8 mouse cellular contexts compared by ENCODE assay signal in the genomic region with DNA sequence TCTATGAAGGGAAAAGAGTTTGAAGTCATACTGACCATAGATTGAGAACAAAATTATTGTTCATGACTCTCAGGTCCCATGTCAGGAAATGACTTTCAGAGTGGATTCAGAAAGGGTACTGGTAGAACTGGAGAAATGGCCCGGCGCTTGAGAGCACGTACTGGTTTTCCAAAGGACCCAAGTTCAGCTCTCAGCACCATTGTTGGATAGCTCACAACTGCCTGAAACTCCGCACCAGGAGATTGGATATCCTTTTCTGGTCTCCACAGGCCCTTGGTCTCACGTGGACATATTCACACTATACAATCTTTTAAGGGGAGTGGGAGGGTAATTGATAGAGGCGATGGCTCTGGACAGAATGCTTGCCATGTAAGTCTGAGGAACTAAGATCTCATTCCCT. TPM values are rescaled to one million over a fixed set of nuclear protein-coding genes. Genes with fewer than 3 reads are reported as not detected.
DNase-seq lines count a peak whose midpoint lies in the region; ATAC-seq and TF ChIP-seq lines count a peak whose summit lies in the region.

No protein-coding gene starts in this region.

- H3K4me1 ChIP-seq in embryonic facial prominence, embryonic 13.5 days, result peaks cover 17% of the 10 kb centered on the region
- H3K4me1 ChIP-seq in intestine, embryonic 14.5 days (replicated peaks; ENCODE audit: control insufficient read depth, insufficient read depth, low read length), result peaks cover 15% of the 10 kb centered on the region
- peaks cover 9% of the 10 kb centered on the region; the same call in 1 of the 2 replicates for H3K4me1 ChIP-seq in midbrain, postnatal 0 days (ENCODE audit: insufficient read depth, low read length)

- no peak for DNase-seq in layer of hippocampus, adult 2 months (ENCODE audit: low spot score in 2 of 2)
- DNase-seq in layer of hippocampus, adult 11-12 months (ENCODE audit: low spot score), result no peak
- DNase-seq in intestine, embryonic 14.5 days (ENCODE audit: low spot score), result no peak
- no peak for DNase-seq in midbrain, postnatal 0 days (ENCODE audit: low spot score)
- no peak for DNase-seq in gastrocnemius, adult 18-20 months (ENCODE audit: low spot score)
- DNase-seq in adrenal gland, adult 2 months, result no peak

- ATAC-seq in embryonic facial prominence, embryonic 13.5 days (ENCODE audit: insufficient number of reproducible peaks, insufficient read depth, low FRiP score, low TSS enrichment, low read depth), result no peak
- no peak for ATAC-seq in intestine, embryonic 14.5 days (replicated peaks; ENCODE audit: low FRiP score, low TSS enrichment, low read depth)
- ATAC-seq in midbrain, postnatal 0 days (ENCODE audit: low FRiP score), result no peak
- ATAC-seq in inflammation-experienced regulatory T-cells, adult 6 months, result no peak

- H3K27me3 ChIP-seq in embryonic facial prominence, embryonic 13.5 days, result peaks cover 22% of the 10 kb centered on the region
- peaks cover 11% of the 10 kb centered on the region; the same call in 1 of the 2 replicates for H3K27me3 ChIP-seq in intestine, embryonic 14.5 days (replicated peaks; ENCODE audit: control insufficient read depth, insufficient read depth, low read length)
- H3K27me3 ChIP-seq in midbrain, postnatal 0 days (ENCODE audit: insufficient read depth, low read length), result no peaks in the 10 kb centered on the region

- peak overlapping the region; percentile 16; the same call in 1 of the 2 replicates for H3K9ac ChIP-seq in embryonic facial prominence, embryonic 13.5 days
- no peak overlapping the region; the same call in 1 of the 2 replicates for H3K9ac ChIP-seq in intestine, embryonic 14.5 days (ENCODE audit: low read length)
- peak overlapping the region; percentile 78; the same call in 1 of the 2 replicates for H3K9ac ChIP-seq in midbrain, postnatal 0 days (replicated peaks; ENCODE audit: low read length, poor library complexity, severe bottlenecking)

- no peaks in the 10 kb centered on the region for H3K9me3 ChIP-seq in embryonic facial prominence, embryonic 13.5 days
- no peaks in the 10 kb centered on the region for H3K9me3 ChIP-seq in intestine, embryonic 14.5 days (ENCODE audit: control insufficient read depth, low read length)
- no peaks in the 10 kb centered on the region for H3K9me3 ChIP-seq in midbrain, postnatal 0 days (ENCODE audit: low read length)

- H3K4me2 ChIP-seq in embryonic facial prominence, embryonic 13.5 days, result peak overlapping the region; percentile 81
- H3K4me2 ChIP-seq in intestine, embryonic 14.5 days (ENCODE audit: low read length), result peak overlapping the region; percentile 72
- H3K4me2 ChIP-seq in midbrain, postnatal 0 days (ENCODE audit: low read depth, low read length, poor library complexity, severe bottlenecking), result peak overlapping the region; percentile 68

- H3K36me3 ChIP-seq in embryonic facial prominence, embryonic 13.5 days, result peaks cover 14% of the 10 kb centered on the region; the same call in 1 of the 2 replicates
- peaks cover 22% of the 10 kb centered on the region for H3K36me3 ChIP-seq in intestine, embryonic 14.5 days (ENCODE audit: control insufficient read depth, insufficient read depth, low read length)
- peaks cover 7% of the 10 kb centered on the region; the same call in 1 of the 2 replicates for H3K36me3 ChIP-seq in midbrain, postnatal 0 days (ENCODE audit: insufficient read depth, low read length)

- H3K27ac ChIP-seq in layer of hippocampus, adult 2 months, result peak overlapping the region; percentile 89
- H3K27ac ChIP-seq in embryonic facial prominence, embryonic 13.5 days, result no peak overlapping the region
- H3K27ac ChIP-seq in intestine, embryonic 14.5 days (ENCODE audit: low read depth), result peak overlapping the region; percentile 43; the same call in 1 of the 2 replicates
- H3K27ac ChIP-seq in midbrain, postnatal 0 days (ENCODE audit: low read depth, low read length), result 0 out of 2 replicates have a peak overlapping the region, but pooled peaks have one; percentile 47

- 93% methylated on average over 6 of the region's 6 CpGs for WGBS in embryonic facial prominence, embryonic 13.5 days
- 91% methylated on average over 6 of the region's 6 CpGs for WGBS in intestine, embryonic 14.5 days
- 93% methylated on average over 6 of the region's 6 CpGs for WGBS in midbrain, postnatal 0 days

- TF ChIP-seq CTCF in layer of hippocampus, adult 2 months (conservative IDR thresholded peaks at IDR 0.05), result no peak
- TF ChIP-seq CTCF in midbrain, postnatal 0 days (IDR thresholded peaks at IDR 0.05), result no peak

- H3K4me3 ChIP-seq in layer of hippocampus, adult 2 months, result peak overlapping the region; percentile 91
- H3K4me3 ChIP-seq in embryonic facial prominence, embryonic 13.5 days, result peak overlapping the region; percentile 84
- peak overlapping the region; percentile 90; the same call in 1 of the 2 replicates for H3K4me3 ChIP-seq in intestine, embryonic 14.5 days (ENCODE audit: low read depth, low read length)
- H3K4me3 ChIP-seq in midbrain, postnatal 0 days (ENCODE audit: low read depth, low read length), result peak overlapping the region; percentile 88

RNA-seq across cellular contexts. Expression of gene Cmas, which starts 1.5 kb away (rescaled TPM):
- total RNA-seq in layer of hippocampus, adult 2 months (2021), result 100 to 1,000 TPM; 100 to 102 TPM
- polyA plus RNA-seq in embryonic facial prominence, embryonic 13.5 days (2015; fragmentation: Nextera tagmentation; extraction: Ambion mirVana), result 76.2 and 77.0 TPM in 2 replicates
- polyA plus RNA-seq in intestine, embryonic 14.5 days (2014; fragmentation: Nextera tagmentation; extraction: Ambion mirVana), result 109 and 112 TPM in 2 replicates
- total RNA-seq in midbrain, postnatal 0 days (2014; rRNA removed), result 105 and 111 TPM in 2 replicates
- 208 and 220 TPM in 2 replicates for polyA plus RNA-seq in midbrain, postnatal 0 days (2015; fragmentation: Nextera tagmentation; extraction: Ambion mirVana)
- 10 to 100 TPM; 10.9 to 14.3 (median 11.7) TPM for polyA plus RNA-seq in inflammation-experienced regulatory T-cells, adult 6 months (2017; shearing (Covaris generic))
- total RNA-seq in gastrocnemius, adult 18-20 months (2021), result 10 to 100 TPM; 27.0 to 30.1 TPM
- 10 to 100 TPM; 30.5 to 30.8 TPM for total RNA-seq in adrenal gland, adult 2 months (2021)
- 4.4 and 11.0 TPM in 2 replicates for polyA plus RNA-seq in adrenal gland, adult 2 months (2012; rRNA removed)

RNA-seq across cellular contexts. Expression of gene Sult6b2, which starts 46.3 kb away (rescaled TPM):
- under 1 TPM; 0.15 to 0.39 TPM for total RNA-seq in layer of hippocampus, adult 2 months (2021)
- not detected in 2 replicates for polyA plus RNA-seq in embryonic facial prominence, embryonic 13.5 days (2015; fragmentation: Nextera tagmentation; extraction: Ambion mirVana)
- polyA plus RNA-seq in intestine, embryonic 14.5 days (2014; fragmentation: Nextera tagmentation; extraction: Ambion mirVana), result 0.19 and 0.28 TPM in 2 replicates
- not detected in 2 replicates for total RNA-seq in midbrain, postnatal 0 days (2014; rRNA removed)
- polyA plus RNA-seq in midbrain, postnatal 0 days (2015; fragmentation: Nextera tagmentation; extraction: Ambion mirVana), result 0.12 and 0.33 TPM in 2 replicates
- not detected for polyA plus RNA-seq in inflammation-experienced regulatory T-cells, adult 6 months (2017; shearing (Covaris generic))
- total RNA-seq in gastrocnemius, adult 18-20 months (2021), result not detected
- total RNA-seq in adrenal gland, adult 2 months (2021), result not detected
- not detected in 2 replicates for polyA plus RNA-seq in adrenal gland, adult 2 months (2012; rRNA removed)

RNA-seq across cellular contexts. Expression of gene Abcc9, which starts 55.9 kb away (rescaled TPM):
- 1 to 10 TPM; 3.4 to 4.0 TPM for total RNA-seq in layer of hippocampus, adult 2 months (2021)
- polyA plus RNA-seq in embryonic facial prominence, embryonic 13.5 days (2015; fragmentation: Nextera tagmentation; extraction: Ambion mirVana), result 1.4 and 1.6 TPM in 2 replicates
- polyA plus RNA-seq in intestine, embryonic 14.5 days (2014; fragmentation: Nextera tagmentation; extraction: Ambion mirVana), result 18.2 and 18.7 TPM in 2 replicates
- total RNA-seq in midbrain, postnatal 0 days (2014; rRNA removed), result 9.7 and 10.7 TPM in 2 replicates
- polyA plus RNA-seq in midbrain, postnatal 0 days (2015; fragmentation: Nextera tagmentation; extraction: Ambion mirVana), result 1.9 and 2.3 TPM in 2 replicates
- polyA plus RNA-seq in inflammation-experienced regulatory T-cells, adult 6 months (2017; shearing (Covaris generic)), result under 1 TPM in 1 of 3 experiments, not detected in 2; 0.05 TPM
- total RNA-seq in gastrocnemius, adult 18-20 months (2021), result 100 to 1,000 TPM; 120 to 132 TPM
- 10 to 100 TPM; 13.7 to 17.3 TPM for total RNA-seq in adrenal gland, adult 2 months (2021)
- polyA plus RNA-seq in adrenal gland, adult 2 months (2012; rRNA removed), result 1.9 and 3.1 TPM in 2 replicates
